Mouse (Mus musculus) spleen, adult 12 weeks (tissue): ENCODE results near the gene Ei24.
A peak's percentile ranks its signal among the peaks of the same experiment; 100 is the strongest.

Experiments used
- DNase-seq: peaks from one replicate; pipeline ENCODE4 v3.0.0; 2022; ENCODE audit warnings: low spot score

Gene Ei24

DNA sequence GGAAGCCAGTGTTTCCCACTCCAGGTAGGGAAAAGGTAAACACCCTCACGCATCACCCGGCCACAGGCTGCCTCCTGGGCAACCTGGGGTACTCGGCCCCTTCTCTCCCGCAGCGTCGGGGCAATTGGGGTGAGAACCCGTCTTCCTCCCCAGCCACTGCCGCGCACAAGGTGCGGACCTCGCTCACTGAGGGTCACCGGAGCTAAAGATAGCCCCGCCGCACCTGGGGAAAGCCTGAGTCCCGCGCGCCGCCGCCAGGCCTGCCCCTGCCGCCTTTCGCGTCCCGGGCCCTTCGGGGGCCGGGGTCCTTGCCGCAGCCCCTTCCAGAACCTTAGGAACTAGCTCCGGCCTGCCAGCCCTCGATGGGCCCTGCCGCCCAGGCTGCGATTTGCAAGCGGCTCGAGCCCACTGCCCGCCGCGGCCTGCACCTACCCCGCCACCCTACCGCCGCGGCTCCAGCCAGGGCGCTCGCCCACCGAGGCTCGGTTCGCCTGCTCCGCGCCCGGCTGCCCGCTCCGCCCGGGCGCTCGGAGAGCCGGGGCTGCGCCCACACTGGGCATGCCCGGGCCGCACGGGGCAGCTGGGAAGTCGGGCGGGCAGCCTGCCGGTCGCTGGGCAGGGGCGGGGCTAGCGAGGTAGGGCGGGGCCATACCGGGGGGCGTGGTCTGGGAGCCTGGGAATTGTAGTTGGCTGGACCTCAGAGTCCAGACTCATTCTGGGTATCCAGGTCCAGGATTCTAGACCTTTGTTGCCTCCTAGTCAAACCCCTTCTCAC is at the start of gene Ei24:
Ei24 (minus strand) TSS at position 613 of the 775 bp plus-strand sequence.
- peak; percentile 78 for DNase-seq

DNA sequence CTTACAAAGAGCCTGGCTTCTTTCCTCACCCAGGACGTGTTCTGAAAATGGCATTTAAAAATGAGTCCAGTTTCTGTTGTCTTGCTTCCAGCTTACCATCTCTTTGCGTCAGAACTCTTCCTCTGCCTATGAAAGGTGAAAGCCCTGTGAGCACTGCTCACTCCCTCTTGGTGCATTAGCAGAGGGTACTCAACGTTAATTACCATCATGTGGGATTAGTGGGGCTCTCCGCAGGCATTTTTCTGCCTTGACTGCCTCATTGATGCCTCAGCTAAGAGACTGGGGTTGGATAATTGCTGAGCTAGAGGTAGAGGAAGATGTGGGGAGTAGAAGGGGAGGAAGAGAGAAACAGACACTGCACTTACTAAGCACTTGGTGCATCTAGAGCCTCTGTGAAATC is 49.2 kb upstream of the Ei24 start:
- DNase-seq: no peak

DNA sequence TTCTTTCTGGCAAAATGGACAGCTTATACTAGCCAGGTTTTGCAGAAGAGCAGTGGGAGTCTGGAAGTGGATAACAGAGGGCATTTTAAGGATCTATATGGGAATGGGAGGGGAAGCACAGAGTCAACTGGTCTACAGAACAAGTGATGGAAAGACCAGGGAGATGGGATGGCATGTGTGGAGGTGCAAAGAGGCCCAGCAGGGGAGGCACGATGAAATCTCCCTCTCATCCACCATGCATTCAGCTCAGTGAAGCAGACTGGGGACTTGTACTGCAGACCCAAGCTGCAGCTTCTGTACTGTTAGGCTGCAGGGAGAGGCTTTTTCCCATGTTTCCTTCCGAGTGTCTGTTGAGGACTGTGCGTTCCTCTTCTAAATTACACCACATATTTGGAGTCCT is 36.7 kb upstream of the Ei24 start:
- DNase-seq: no peak

DNA sequence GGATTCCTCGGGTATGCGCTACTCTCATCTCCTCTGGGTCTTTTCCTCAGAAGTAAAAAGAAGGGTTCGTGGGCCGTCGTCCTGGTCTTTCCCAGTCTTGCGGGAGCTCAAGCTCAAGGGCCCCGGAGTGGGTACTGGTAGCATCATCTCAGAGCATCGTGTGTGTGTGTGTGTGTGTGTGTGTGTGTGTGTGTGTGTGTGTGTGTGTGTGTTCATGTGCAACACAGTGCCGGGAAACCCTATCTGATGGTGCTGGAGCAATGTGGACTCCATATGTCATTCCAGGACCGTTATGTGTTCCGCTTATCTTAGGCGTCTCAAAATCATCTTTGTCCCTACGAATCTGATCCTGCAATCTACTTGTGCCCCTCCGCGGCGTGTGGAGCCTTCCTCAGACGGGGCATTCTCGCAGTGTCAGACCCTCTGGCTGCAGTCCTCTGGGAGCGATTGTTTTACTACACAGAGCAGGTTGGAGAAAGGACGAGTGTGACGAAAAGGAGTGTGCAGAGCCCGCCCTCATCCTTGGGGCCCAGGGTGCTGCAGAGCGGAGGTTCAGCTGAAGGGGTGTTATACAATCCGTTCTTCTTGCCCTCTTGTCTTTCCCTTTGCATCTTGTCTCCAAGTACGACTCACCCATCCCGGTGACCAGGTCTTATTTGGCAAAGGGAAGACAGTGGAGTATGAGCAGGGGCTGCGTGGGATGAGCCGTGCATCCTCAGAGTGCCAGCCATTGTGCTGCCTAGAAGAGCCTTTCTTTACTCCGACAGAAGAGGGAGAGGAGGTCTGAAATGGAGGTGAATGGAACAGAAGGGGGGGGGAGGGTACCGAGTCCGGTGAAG is 36.1 kb upstream of the Ei24 start:
- DNase-seq: no peak

DNA sequence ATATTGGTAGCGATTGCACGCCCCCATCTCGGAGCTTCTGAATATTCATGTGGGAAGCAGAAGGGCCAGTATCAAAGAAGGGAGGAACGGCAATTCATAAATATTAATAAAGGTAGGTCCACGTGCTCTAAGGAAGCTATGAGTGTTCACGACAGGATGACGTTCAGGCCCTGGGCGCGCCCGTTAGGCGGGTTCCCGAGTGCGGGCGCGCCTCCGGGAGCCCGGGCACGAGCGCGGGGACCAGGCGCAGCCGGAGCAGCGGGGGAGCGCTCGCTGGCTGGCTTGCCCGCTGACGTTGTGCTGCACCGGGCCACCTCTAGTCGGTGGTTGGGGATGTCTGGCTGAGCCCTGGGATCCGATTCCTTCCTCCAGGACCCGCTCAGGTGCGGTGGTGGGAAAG is 35.3 kb upstream of the Ei24 start:
- DNase-seq: no peak

DNA sequence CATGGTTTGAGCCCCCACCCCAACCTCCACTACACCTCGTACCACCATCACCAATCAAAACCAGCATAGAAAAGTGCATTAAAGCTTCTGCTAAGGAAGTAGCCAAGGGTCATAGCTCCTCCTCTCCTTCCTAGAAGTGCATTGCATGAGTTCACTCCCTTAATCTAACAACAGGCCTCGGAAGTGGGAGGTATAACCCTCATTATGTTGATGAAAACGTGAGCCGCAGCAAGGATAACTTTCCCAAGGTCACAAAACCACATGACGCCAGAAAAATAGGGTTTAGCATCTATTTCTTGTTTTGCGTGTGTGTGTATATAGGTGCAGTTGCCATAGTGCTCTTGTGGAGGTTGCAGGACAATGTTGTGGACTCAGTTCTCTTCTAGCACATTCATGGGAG is 34.2 kb upstream of the Ei24 start:
- DNase-seq: no peak

DNA sequence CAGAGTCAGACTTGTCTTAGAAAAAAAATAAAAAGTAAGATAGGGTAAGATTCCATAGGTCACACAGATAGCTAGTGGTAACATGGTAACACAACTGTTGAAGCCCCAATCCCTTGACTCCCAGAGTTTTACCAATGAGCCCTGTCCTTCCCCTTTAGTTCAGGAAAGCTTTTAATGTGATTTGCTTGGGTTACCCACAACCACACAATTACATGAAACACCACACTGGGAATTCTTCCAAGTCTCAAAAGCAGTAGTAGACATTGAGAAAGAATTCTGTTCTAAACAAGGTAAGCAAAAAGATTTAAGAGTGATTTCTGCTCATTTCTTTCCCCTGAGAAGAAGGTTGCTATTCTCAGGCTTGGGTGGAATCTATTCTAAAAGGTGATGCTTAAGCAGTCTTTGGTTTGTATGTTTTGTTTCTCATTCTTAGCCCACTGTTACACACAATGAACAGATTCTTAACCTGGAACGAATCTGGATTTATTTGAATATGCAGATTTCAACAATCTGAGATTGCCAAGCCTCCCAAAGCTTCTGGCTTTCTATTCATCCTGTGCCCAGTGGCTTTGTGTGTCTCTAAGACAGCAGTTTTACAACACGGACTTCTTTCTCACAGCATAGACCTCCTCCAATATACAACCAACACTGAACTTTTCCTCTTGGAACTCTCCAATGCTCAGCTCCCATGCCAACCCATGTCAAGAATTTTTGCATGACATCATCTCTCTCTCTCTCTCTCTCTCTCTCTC is 29.6 kb upstream of the Ei24 start:
- no peak for DNase-seq

DNA sequence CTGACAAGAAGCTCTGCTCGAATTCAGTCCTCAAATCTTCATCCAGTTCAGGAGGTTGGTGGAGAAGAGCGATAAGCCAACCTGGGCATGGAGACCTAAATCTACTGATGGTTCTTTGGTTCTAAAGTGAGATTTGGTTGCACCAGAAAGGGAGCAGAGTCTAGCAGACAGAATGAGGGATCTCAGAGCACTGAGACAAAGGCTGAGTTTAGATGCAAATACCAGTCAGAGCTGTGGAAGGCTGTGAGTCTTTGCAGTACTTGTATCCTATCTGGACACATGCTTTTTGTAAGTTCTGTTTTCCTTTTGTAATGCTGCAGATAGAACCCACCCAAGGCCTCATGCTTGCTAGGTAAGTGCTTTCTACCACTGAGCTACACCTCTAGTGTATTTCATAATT is 24.8 kb upstream of the Ei24 start:
- no peak for DNase-seq

DNA sequence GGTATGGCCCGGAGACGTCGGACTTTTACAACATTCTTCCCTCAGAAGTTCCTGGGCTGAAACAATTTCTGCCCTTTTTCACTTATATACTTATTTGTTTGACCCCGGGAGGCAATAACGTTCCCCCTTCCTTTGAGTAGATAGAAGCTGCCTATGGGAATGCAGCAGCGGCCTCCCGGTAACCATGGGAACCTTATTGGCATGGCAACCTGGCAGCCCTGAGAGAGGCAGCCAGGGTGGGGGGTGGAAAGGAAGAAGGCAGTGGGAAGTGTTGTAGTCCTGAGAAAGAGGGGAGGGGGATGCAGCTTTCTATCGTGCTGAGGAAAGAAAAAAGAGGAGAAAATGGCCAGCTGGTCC is 24.4 kb upstream of the Ei24 start, which contains the start of gene Fez1:
Fez1 (plus strand) TSS at position 221 of the 357 bp plus-strand sequence.
- DNase-seq: no peak

DNA sequence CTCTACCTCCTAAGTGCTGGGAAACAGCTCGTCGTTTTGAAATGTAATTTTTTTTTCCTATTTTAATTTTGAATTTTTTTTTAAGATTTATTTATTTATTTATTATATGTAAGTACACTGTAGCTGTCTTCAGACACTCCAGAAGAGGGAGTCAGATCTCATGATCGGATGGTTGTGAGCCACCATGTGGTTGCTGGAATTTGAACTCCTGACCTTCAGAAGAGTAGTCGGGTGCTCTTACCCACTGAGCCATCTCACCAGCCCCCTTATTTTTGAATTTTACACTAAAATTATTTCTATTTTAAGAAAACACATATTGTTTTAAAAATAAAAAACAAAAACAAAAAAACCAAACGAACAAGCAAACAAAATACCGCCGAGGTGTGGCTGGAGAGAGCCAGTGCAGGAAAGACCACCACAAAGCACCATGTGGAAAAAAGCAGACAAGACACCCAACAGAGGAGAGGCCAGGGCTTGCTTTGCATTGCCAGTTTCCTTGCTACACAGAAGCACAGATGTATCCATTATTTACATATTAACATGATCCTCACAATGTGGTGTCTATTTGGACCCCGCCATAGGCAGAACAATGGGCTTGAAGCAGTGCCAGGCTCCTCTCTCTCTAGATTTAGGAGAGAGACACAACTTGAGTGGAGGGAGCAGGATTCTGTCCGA is 23.9 kb upstream of the Ei24 start:
- DNase-seq: no peak

DNA sequence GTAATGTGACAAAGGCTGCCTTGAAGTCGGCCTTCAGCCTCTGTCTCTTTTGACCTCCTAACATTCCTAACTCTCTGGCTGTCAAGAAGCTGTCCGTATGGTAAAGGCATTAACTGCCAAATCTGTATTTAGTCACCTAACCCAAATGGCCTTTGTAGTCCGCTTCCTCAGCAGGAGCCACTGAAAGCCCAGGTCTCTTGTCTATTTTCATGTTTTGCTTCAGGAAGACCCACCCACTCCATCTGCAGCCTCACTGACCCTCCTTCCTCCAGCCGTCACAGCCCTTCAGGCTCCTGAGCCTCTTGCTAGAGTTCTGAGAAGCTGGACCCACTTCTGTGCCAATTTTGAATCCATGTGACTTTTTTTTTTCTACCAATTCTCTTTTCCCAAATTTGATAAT is 21.7 kb upstream of the Ei24 start:
- no peak for DNase-seq

DNA sequence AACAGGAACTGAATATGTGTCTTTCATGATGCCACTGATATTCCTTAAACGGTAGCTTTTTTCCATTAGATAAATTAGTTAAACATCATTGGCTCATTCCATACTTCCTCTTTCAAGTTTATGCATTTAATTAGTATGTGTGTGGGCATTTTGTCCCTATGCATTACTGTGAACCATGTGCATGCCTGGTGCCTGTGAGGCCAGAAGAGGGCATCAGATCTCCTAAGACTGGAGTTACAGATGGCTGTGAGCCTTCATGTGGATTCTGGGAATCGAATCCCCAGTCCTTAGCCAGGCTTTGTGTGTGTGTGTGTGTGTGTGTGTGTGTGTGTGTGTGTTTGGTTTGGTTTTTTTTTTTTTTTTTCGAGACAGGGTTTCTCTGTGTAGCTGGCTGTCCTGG is 17.3 kb upstream of the Ei24 start:
- no peak for DNase-seq

DNA sequence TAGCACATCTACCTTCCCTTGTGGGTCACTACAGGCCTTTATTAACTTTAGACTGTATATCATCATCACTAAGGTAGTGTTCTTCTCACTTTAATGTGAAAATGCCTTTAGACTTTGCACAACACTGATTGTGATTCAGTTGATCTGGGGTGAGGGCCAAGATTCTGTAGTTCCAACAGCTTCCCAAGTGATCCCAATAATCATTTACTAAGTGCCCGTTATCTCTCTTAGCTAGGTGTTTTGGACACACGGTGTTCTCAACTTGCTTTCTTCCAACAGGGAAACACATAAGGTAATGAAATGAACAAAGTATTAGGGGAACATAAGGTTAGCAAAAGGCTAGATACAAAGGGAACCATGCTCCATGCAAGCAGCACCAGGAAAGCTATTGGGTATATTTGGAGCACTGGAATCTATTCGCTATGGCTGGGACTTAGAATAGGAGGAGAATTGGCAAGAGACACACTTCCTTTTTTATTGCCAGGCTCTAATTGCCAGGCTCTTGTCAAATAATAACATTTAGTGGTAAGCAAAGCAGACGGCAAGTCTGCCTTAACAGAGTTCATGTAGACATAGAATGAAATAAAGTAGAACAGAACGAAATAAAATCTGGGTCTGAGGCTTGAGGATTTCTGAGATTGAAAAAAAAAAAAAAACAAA is 11.1 kb upstream of the Ei24 start:
- no peak for DNase-seq

DNA sequence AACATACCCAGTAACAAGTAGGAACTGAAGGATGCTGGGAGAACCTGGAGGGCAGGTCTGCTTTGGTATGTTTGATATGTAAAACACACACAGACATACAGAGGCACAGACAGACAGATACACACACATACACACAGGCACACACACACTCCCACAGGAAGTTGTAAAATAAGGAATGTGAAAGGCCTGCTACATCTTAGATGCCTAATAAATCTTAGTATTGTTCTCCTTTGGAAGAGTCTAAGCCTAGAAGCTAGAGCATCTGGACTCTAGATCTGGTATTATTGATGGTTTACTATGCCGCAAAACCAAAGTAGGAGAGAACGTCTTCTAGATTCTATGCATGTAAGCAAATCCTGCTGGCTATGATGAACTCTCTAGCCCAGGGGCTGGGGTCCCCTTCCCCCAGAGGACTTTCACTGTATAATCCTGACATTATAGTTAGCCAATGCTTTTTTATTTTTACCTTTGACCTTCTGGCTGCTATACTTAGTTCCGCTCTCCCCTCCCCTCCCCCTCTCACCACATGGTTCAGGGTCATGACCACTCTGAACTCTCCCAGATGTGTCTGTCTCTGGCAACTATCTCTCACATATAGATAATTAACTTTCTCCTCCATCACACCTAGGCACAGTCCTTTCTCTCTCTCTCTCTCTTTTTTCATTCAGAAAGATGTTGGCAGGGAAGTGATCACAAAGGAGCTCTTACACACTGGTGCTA is 8.2 kb upstream of the Ei24 start:
- no peak for DNase-seq

DNA sequence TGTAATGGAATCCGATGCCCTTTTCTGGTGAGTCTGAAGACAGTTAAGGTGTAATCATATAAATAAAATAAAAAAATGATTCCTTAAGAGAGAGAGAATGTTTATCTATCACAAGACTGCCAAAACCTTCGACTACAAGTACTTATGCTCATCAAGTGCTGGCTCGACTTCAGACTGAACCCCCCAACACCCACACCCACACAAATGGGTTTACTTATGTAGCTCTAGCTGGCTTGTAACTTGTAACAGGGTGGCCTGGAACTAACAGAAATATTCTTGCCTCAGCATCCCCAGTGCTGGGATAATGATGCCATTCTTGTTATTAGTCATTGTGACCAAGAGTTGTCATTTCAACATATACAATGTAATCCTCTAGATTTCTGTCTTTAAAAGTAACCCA is 6.7 kb upstream of the Ei24 start:
- no peak for DNase-seq

DNA sequence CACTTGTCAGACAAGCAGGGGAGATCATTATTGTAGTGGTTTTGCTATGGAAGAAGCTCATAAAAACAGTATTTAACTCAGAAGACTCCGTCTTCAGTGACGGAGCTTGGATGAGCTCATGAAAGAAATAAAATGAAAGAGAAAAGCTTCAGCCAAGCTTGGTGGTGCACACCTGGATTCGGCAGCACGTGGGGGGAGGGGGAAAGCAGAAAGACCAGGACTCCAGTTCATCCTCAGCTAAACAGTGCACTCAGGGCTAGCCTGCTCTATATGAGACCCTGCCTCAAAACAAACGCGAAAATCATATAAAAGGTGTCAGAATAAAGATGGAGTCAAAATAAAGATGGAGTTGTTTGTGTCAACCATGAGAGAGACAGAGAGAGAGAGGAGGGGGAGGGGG is 6.2 kb upstream of the Ei24 start:
- DNase-seq: no peak

DNA sequence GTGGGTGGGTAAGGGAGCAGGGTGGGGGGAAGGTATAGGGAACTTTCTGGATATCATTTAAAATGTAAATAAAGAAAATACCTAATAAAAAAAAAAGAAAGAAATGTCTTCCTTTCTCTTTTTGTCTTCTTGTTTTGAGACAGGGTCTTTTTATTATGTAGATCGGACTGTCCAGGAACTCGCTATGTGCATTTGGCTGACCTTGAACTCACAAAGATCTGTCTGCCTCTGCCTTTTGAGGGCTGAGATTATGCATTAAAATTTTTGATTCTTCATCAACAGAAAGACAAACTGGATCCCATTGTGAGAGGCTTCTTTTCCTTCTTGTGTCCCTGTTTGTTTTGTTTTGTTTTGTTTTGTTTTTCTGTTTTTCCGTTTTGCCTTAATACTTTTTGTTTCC is 5.8 kb upstream of the Ei24 start:
- no peak for DNase-seq

DNA sequence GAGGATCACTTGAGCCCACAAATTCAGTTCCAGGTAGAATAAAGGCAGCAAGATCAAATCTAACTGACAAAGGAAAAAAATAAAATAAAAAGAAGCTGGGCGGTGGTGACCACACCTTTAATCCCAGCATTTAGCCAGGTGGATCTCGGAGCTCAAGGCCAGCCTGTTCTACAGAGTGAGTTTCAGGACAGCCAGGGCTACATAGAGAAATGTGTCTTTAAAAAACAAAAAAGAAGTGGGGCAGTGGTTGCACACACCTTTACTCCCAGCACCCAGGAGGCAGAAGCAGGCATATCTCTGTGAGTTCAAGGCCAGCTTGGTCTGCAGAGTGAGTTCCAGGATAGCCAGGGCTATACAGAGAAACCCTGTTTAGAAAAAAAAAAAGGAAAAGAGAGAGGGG is 4.8 kb upstream of the Ei24 start:
- DNase-seq: no peak

DNA sequence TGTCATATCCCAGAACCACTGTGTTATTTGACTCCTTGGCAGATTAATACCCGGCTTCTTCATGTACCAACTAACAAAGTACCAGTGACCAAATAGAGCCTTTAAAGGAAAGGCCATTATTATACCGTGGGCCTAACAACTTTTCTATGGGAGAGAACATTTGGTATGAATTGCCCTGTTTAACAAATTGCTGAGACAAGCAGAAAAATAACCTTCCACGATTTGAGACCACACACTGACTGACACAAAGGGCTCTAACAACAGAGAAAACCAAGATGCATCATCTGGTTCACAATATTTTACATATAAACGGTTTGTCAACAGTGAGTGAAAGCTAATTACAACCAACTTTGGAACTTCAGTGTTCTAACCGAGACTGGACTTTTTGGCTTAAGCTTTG is 969 bp downstream of the Ei24 start:
- no peak for DNase-seq

DNA sequence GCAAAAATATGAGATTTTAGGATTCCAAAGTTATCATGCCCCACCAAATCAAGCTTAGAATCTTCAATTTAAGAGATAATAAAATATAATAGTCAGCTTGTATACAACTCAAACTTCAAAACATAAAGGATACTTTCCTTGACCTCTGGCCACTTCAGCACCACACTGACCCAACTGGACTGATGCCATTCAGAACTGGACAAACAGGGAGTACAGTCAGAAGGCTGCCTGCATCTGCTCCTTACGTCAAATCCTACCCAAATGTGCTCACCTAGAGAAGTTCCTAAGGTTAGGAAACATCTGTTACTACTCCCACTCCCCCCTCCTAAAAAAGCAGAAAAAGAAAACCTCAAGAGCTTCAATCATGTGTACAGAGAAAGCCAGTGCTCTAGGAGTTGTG is 1.6 kb downstream of the Ei24 start:
- DNase-seq: no peak

DNA sequence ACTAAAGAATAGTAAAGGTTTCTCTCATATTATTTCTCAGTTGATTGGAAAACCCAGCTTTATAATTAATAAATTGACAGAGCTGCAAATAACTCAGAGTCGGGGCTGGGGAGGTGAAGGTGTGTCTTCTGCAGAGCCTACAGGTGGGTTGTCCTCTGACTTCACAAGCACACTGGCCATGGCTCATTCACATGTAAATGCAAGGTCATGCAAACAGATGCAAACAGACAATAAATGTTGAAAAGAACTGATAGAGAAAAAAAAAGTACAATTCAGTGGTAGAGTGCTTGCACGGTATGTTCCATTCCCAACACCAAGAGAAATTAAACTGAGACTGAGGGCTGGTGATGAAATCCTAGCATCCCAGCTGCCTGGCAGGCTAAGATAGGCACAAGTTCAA is 2.7 kb downstream of the Ei24 start:
- DNase-seq: no peak
